Mouse (Mus musculus) testis, adult 2 months (tissue): ENCODE measurements around the gene 1700028J19Rik. TPM values are rescaled to one million over a fixed set of nuclear protein-coding genes. Genes with fewer than 3 reads are reported as not detected.

Experiments used
- H3K27ac ChIP-seq: fragments of 200-500 bp; 2 replicates; pipeline ENCODE4 v1.5.1; 2012; ENCODE audit warnings: low read depth, low read length; ENCODE audit not compliant: control insufficient read depth, insufficient read depth
- H3K27me3 ChIP-seq: fragments of 200-500 bp; 2 replicates; pipeline ENCODE4 v1.6.1; 2012; ENCODE audit warnings: mild to moderate bottlenecking, low read length, moderate library complexity; ENCODE audit not compliant: control insufficient read depth, insufficient read depth
- H3K36me3 ChIP-seq: fragments of 200-500 bp; 2 replicates; pipeline ENCODE4 v1.6.1; 2012; ENCODE audit warnings: mild to moderate bottlenecking, low read length; ENCODE audit not compliant: control insufficient read depth, insufficient read depth
- H3K4me1 ChIP-seq: fragments of 200-500 bp; 2 replicates; pipeline ENCODE4 v1.6.1; 2012; ENCODE audit warnings: low read length; ENCODE audit not compliant: control insufficient read depth, insufficient read depth
- H3K4me3 ChIP-seq: fragments of 200-500 bp; 2 replicates; pipeline ENCODE4 v1.5.1; 2012; ENCODE audit warnings: low read depth, mild to moderate bottlenecking, low read length, moderate library complexity, mixed read lengths; ENCODE audit not compliant: control insufficient read depth
- CTCF ChIP-seq: fragments of 200-500 bp; IDR thresholded peaks from 2 replicates; pipeline ENCODE4 v1.5.1; 2012; ENCODE audit warnings: low read depth, mild to moderate bottlenecking, inconsistent platforms, low read length, moderate library complexity; ENCODE audit not compliant: control insufficient read depth, insufficient read depth, insufficient replicate concordance
- POLR2A ChIP-seq: fragments of 200-500 bp; IDR thresholded peaks from 2 replicates; pipeline ENCODE4 v1.6.1; 2012; ENCODE audit warnings: low read depth, mild to moderate bottlenecking, inconsistent platforms, low read length, moderate library complexity; ENCODE audit not compliant: control insufficient read depth
- polyA plus RNA-seq: library from polyadenylated mRNA; depleted of rRNA; stranded (reverse); fragments of >200 nt; gene quantifications from 2 replicates; pipeline ENCODE4 v1.2.3, GENCODE M21; 2012

The 1700028J19Rik gene
- polyA plus RNA-seq, 1 experiment, result 1,528 TPM

GRCm38 (mm10) chr7:44249248-44249647, 2.8 kb upstream of the 1700028J19Rik start:
- H3K27ac ChIP-seq, result peak overlapping the region; percentile 62
- TF ChIP-seq POLR2A, result no peak
- TF ChIP-seq CTCF, result no peak
- no peaks in the 10 kb centered on the region for H3K27me3 ChIP-seq
- H3K36me3 ChIP-seq, result no peaks in the 10 kb centered on the region
- H3K4me3 ChIP-seq, result no peak overlapping the region
- peaks cover 4% of the 10 kb centered on the region for H3K4me1 ChIP-seq

GRCm38 (mm10) chr7:44247971-44248370, 1.5 kb upstream of the 1700028J19Rik start:
- H3K27ac ChIP-seq, result no peak overlapping the region
- H3K4me3 ChIP-seq, result no peak overlapping the region
- H3K27me3 ChIP-seq, result no peaks in the 10 kb centered on the region
- peaks cover 4% of the 10 kb centered on the region for H3K4me1 ChIP-seq
- TF ChIP-seq CTCF, result no peak
- H3K36me3 ChIP-seq, result no peaks in the 10 kb centered on the region

- Histone ChIP-seq H3K4me1 (peaks cover 4% of the 10 kb centered on the region), H3K4me3 (peak overlapping the region; percentile 85), H3K27me3 (no peaks in the 10 kb centered on the region), H3K27ac (peak overlapping the region; percentile 79), H3K36me3 (no peaks in the 10 kb centered on the region)
- TF ChIP-seq POLR2A (no peak; the same call in 1 of the 2 replicates), CTCF (no peak)
Observed at GRCm38 (mm10) chr7:44246984-44247470, 532 bp upstream of the 1700028J19Rik start.

GRCm38 (mm10) chr7:44244080-44244479, 2.4 kb downstream of the 1700028J19Rik start:
- no peaks in the 10 kb centered on the region for H3K27me3 ChIP-seq
- no peaks in the 10 kb centered on the region; the same call in 1 of the 2 replicates for H3K36me3 ChIP-seq
- TF ChIP-seq CTCF (no peak), POLR2A (no peak)
- no peak overlapping the region for H3K27ac ChIP-seq
- peaks cover 3% of the 10 kb centered on the region for H3K4me1 ChIP-seq
- no peak overlapping the region for H3K4me3 ChIP-seq

DNA sequence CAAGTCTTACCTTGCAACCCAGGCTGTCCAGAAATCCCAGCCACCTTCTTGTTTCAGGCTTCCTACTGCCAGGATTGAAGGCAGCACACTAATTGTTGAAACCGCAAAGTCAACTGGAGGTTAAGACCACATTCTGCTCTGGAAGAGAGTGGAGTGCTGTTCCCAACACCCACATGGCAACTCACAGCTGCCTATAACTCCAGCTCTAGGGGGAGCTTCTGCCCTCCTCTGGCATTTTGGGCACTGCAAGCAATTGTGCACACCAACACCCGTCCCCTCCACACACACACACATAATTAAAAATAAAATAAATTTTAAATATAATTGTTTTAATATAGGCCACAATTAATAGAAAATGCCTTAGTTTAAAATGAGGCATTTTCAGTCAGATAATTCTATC, 5.3 kb downstream of the 1700028J19Rik start:
- Histone ChIP-seq H3K27ac (no peak overlapping the region), H3K27me3 (no peaks in the 10 kb centered on the region), H3K4me3 (no peak overlapping the region), H3K4me1 (peaks cover 3% of the 10 kb centered on the region), H3K36me3 (no peaks in the 10 kb centered on the region; the same call in 1 of the 2 replicates)
- TF ChIP-seq POLR2A (no peak), CTCF (no peak)

GRCm38 (mm10) chr7:44240712-44241111, 5.8 kb downstream of the 1700028J19Rik start:
- Histone ChIP-seq H3K27me3 (no peaks in the 10 kb centered on the region), H3K4me1 (peaks cover 3% of the 10 kb centered on the region), H3K4me3 (no peak overlapping the region), H3K36me3 (no peaks in the 10 kb centered on the region; the same call in 1 of the 2 replicates), H3K27ac (no peak overlapping the region)
- TF ChIP-seq POLR2A, result no peak
- no peak for TF ChIP-seq CTCF

GRCm38 (mm10) chr7:44239913-44240312, 6.6 kb downstream of the 1700028J19Rik start:
- Histone ChIP-seq H3K4me3 (no peak overlapping the region), H3K4me1 (peaks cover 3% of the 10 kb centered on the region), H3K27ac (no peak overlapping the region), H3K27me3 (no peaks in the 10 kb centered on the region), H3K36me3 (no peaks in the 10 kb centered on the region; the same call in 1 of the 2 replicates)
- TF ChIP-seq CTCF (no peak), POLR2A (no peak)

DNA sequence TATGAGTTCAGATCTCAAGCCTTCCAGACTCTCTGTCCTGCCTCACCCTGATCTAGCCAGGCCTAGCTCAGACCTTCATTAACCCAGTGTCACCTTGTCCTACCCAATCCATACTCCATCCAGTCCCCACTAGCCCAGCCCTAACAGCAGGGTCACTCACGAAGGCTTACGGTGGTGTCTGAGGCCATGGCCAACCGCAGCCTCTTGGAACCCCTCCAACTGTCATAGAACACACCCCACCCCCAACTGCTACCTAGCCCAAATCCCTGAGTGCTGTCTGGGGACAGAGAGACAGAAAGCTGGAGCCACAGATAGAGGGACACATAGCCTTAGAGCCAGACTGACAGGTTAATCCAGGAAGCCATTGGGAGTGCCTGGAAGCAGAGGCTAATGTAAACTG, 10.6 kb downstream of the 1700028J19Rik start, which contains the start of gene Gm36864:
Gene Gm36864 (plus strand): TSS at position 269 of the 400 bp plus-strand sequence.
- H3K4me1 ChIP-seq, result peaks cover 3% of the 10 kb centered on the region
- H3K36me3 ChIP-seq, result no peaks in the 10 kb centered on the region; the same call in 1 of the 2 replicates
- H3K27me3 ChIP-seq, result no peaks in the 10 kb centered on the region
- H3K27ac ChIP-seq, result peak within 1 kb of the TSS; percentile 96
- H3K4me3 ChIP-seq, result peak within 1 kb of the TSS; percentile 88
- TF ChIP-seq POLR2A (peak; percentile 81; the same call in 1 of the 2 replicates), CTCF (no peak)
